Mouse (Mus musculus) MEL (cell line): ENCODE measurements at regions not wholly inside any gene's neighbourhood (a gene's known extent, or its start where the extent isn't known, plus 50 kb on each side); places are given as distances from the start of the nearest gene placed in this dataset.

Source experiments
- DNase-seq: peaks from one replicate; pipeline ENCODE4 v3.0.0; 2011; ENCODE audit warnings: low read depth, low spot score
- H3K27ac ChIP-seq: 2 replicates; pipeline ENCODE4 v1.5.1; 2012; ENCODE audit warnings: low read depth, mild to moderate bottlenecking, control low read depth, low read length, moderate library complexity; ENCODE audit not compliant: control insufficient read depth
- H3K27me3 ChIP-seq, 2 experiments: fragments of 150-350 bp in 1 of 2; sonication (generic) in 1 of 2; 2 replicates each; pipeline ENCODE4 v1.6.1; 2012; ENCODE audit warnings: low read length in 2 of 2, mild to moderate bottlenecking in 2 of 2, improper control_type of control experiment in 1 of 2, moderate library complexity in 1 of 2; ENCODE audit not compliant: insufficient read depth in 2 of 2, control insufficient read depth in 1 of 2
- H3K36me3 ChIP-seq, 2 experiments: 2 replicates each; pipeline ENCODE4 v1.6.1; 2012 to 2014; ENCODE audit warnings: low read length in 2 of 2, improper control_type of control experiment in 1 of 2, inconsistent platforms in 1 of 2, mild to moderate bottlenecking in 1 of 2; ENCODE audit not compliant: insufficient read depth in 2 of 2, control insufficient read depth in 1 of 2
- H3K4me1 ChIP-seq, 2 experiments: fragments of 150-350 bp in 1 of 2; sonication (generic) in 1 of 2; 2 replicates each; pipeline ENCODE4 v1.6.1; 2012; ENCODE audit warnings: low read length in 2 of 2, improper control_type of control experiment in 1 of 2, mild to moderate bottlenecking in 1 of 2; ENCODE audit not compliant: insufficient read depth in 2 of 2, control insufficient read depth in 1 of 2
- H3K4me3 ChIP-seq, 2 experiments: fragments of 150-350 bp in 1 of 2; sonication (generic) in 1 of 2; 2 replicates each; pipeline ENCODE4 v1.5.1; 2012; ENCODE audit warnings: low read depth in 2 of 2, low read length in 2 of 2, mild to moderate bottlenecking in 2 of 2, moderate library complexity in 2 of 2, control low read depth in 1 of 2, improper control_type of control experiment in 1 of 2; ENCODE audit not compliant: control insufficient read depth in 1 of 2, insufficient read depth in 1 of 2
- H3K79me2 ChIP-seq: 2 replicates; pipeline ENCODE4 v1.6.1; 2012; ENCODE audit warnings: mild to moderate bottlenecking, low read length, moderate library complexity; ENCODE audit not compliant: control insufficient read depth, poor library complexity, insufficient read depth
- H3K9ac ChIP-seq: 2 replicates; pipeline ENCODE4 v1.6.1; 2012; ENCODE audit warnings: low read depth, mild to moderate bottlenecking, control low read depth, low read length, moderate library complexity; ENCODE audit not compliant: control insufficient read depth, poor library complexity, severe bottlenecking
- H3K9me3 ChIP-seq: fragments of 150-350 bp; sonication (generic); replicated peaks from 2 replicates; pipeline ENCODE4 v1.6.1; 2012; ENCODE audit warnings: mild to moderate bottlenecking, low read length, improper control_type of control experiment, moderate library complexity; ENCODE audit not compliant: insufficient read depth
- CHD2 ChIP-seq: IDR thresholded peaks from 2 replicates; pipeline ENCODE4 v1.6.1; 2011; ENCODE audit warnings: low read length, improper control_type of control experiment
- CTCF ChIP-seq, 3 experiments: IDR thresholded peaks in 2 of 3; conservative IDR thresholded peaks in 1 of 3; 2 replicates each; pipeline ENCODE4 v1.5.1; 2011 to 2012; ENCODE audit warnings: low read length in 3 of 3, low read depth in 2 of 3, mild to moderate bottlenecking in 2 of 3, improper control_type of control experiment in 1 of 3, inconsistent platforms in 1 of 3, mixed read lengths in 1 of 3, moderate library complexity in 1 of 3; ENCODE audit not compliant: control insufficient read depth in 1 of 3, insufficient read depth in 1 of 3, poor library complexity in 1 of 3, severe bottlenecking in 1 of 3
- ELF1 ChIP-seq: IDR thresholded peaks from 2 replicates; pipeline ENCODE4 v1.6.1; 2014; ENCODE audit warnings: low read depth, mild to moderate bottlenecking, inconsistent platforms, low read length, improper control_type of control experiment, moderate library complexity
- EP300 ChIP-seq, 2 experiments: IDR thresholded peaks; 2 replicates each; pipeline ENCODE4 v1.6.1; 2011; ENCODE audit warnings: improper control_type of control experiment in 2 of 2, low read length in 2 of 2, low read depth in 1 of 2, mild to moderate bottlenecking in 1 of 2
- ETS1 ChIP-seq: IDR thresholded peaks from 2 replicates; pipeline ENCODE4 v1.6.1; 2012; ENCODE audit warnings: low read depth, mild to moderate bottlenecking, inconsistent platforms, low read length, improper control_type of control experiment, moderate library complexity
- GABPA ChIP-seq: IDR thresholded peaks from 2 replicates; pipeline ENCODE4 v1.6.1; 2012; ENCODE audit warnings: low read depth, mild to moderate bottlenecking, inconsistent platforms, low read length, improper control_type of control experiment, moderate library complexity
- JUND ChIP-seq: IDR thresholded peaks from 2 replicates; pipeline ENCODE4 v1.6.1; 2011; ENCODE audit warnings: low read depth, mild to moderate bottlenecking, improper control_type of control experiment, low read length
- MAFK ChIP-seq: IDR thresholded peaks from 2 replicates; pipeline ENCODE4 v1.6.1; 2011; ENCODE audit warnings: low read depth, mild to moderate bottlenecking, low read length, improper control_type of control experiment, borderline replicate concordance
- MAZ ChIP-seq: IDR thresholded peaks from 2 replicates; pipeline ENCODE4 v1.6.1; 2012; ENCODE audit warnings: low read depth, mild to moderate bottlenecking, inconsistent platforms, low read length, improper control_type of control experiment
- MEF2A ChIP-seq: IDR thresholded peaks from 2 replicates; pipeline ENCODE4 v1.6.1; 2014; ENCODE audit warnings: low read depth, mild to moderate bottlenecking, inconsistent platforms, low read length, improper control_type of control experiment; ENCODE audit not compliant: poor library complexity, insufficient replicate concordance, severe bottlenecking; ENCODE audit errors: extremely low read depth
- MXI1 ChIP-seq: IDR thresholded peaks from 2 replicates; pipeline ENCODE4 v1.6.1; 2011; ENCODE audit warnings: mild to moderate bottlenecking, low read depth, low read length, improper control_type of control experiment
- POLR2A ChIP-seq, 2 experiments: IDR thresholded peaks; 2 replicates each; pipeline ENCODE4 v1.6.1; 2011 to 2012; ENCODE audit warnings: low read length in 2 of 2, mild to moderate bottlenecking in 2 of 2, control low read depth in 1 of 2, improper control_type of control experiment in 1 of 2, low read depth in 1 of 2, moderate library complexity in 1 of 2; ENCODE audit not compliant: control insufficient read depth in 1 of 2, insufficient read depth in 1 of 2, poor library complexity in 1 of 2
- POLR2AphosphoS2 ChIP-seq: IDR thresholded peaks from 2 replicates; pipeline ENCODE4 v1.6.1; 2011; ENCODE audit warnings: low read length, improper control_type of control experiment
- POLR2AphosphoS5 ChIP-seq: IDR thresholded peaks from 2 replicates; pipeline ENCODE4 v1.6.1; 2012; ENCODE audit warnings: low read depth, borderline replicate concordance, mild to moderate bottlenecking, inconsistent platforms, low read length, moderate library complexity, mixed read lengths
- RCOR1 ChIP-seq: IDR thresholded peaks from 2 replicates; pipeline ENCODE4 v1.6.1; 2012; ENCODE audit warnings: low read depth, mild to moderate bottlenecking, inconsistent platforms, low read length, improper control_type of control experiment
- SIN3A ChIP-seq: IDR thresholded peaks from 2 replicates; pipeline ENCODE4 v1.6.1; 2012; ENCODE audit warnings: low read length, improper control_type of control experiment, inconsistent platforms
- TAL1 ChIP-seq: IDR thresholded peaks from 2 replicates; pipeline ENCODE4 v1.6.1; 2012; ENCODE audit warnings: mild to moderate bottlenecking, inconsistent platforms, low read length, moderate library complexity, mixed read lengths
- UBTF ChIP-seq: IDR thresholded peaks from 2 replicates; pipeline ENCODE4 v1.6.1; 2012; ENCODE audit warnings: low read depth, mild to moderate bottlenecking, inconsistent platforms, low read length, improper control_type of control experiment, moderate library complexity, borderline replicate concordance; ENCODE audit not compliant: insufficient read depth
- ZC3H11A ChIP-seq: IDR thresholded peaks from 2 replicates; pipeline ENCODE4 v1.6.1; 2012; ENCODE audit warnings: low read depth, mild to moderate bottlenecking, inconsistent platforms, low read length, improper control_type of control experiment
- ZKSCAN1 ChIP-seq: IDR thresholded peaks from 2 replicates; pipeline ENCODE4 v1.6.1; 2012; ENCODE audit warnings: low read depth, mild to moderate bottlenecking, inconsistent platforms, low read length, improper control_type of control experiment, moderate library complexity

- H3K36me3 ChIP-seq: no peaks in the 10 kb centered on the region
These were observed 492.2 kb upstream of the Adam5 start for GRCm38 (mm10) chr8:25316383-25316782.

GRCm38 (mm10) chr8:25311811-25312533 lies 487.8 kb upstream of the Adam5 start:
- H3K9ac ChIP-seq: no peak overlapping the region
- no peak for TF ChIP-seq ELF1
- TF ChIP-seq JUND: no peak
- TF ChIP-seq, all 39 proteins: peak for 0
- no peaks in the 10 kb centered on the region for H3K9me3 ChIP-seq
- H3K4me3 ChIP-seq: no peak overlapping the region
- no peaks in the 10 kb centered on the region for H3K36me3 ChIP-seq
- DNase-seq: no peak
- H3K27me3 ChIP-seq: peaks cover 1 to 2% of the 10 kb centered on the region in 2 experiments
- no peak overlapping the region for H3K27ac ChIP-seq
- peaks cover 0 to 2% of the 10 kb centered on the region in 2 experiments; a peak in 2 of 4 replicates for H3K4me1 ChIP-seq
- H3K79me2 ChIP-seq: no peaks in the 10 kb centered on the region

More at GRCm38 (mm10) chr8:25316383-25316782, 492.2 kb upstream of the Adam5 start:
- no peaks in the 10 kb centered on the region for H3K79me2 ChIP-seq
- H3K9me3 ChIP-seq: no peaks in the 10 kb centered on the region
- H3K27me3 ChIP-seq: peaks cover 2% of the 10 kb centered on the region in 2 experiments
- no peak overlapping the region for H3K4me3 ChIP-seq
- H3K9ac ChIP-seq: no peak overlapping the region
- no peaks in the 10 kb centered on the region for H3K4me1 ChIP-seq
- no peak for DNase-seq
- no peak for TF ChIP-seq EP300 (IDR thresholded peaks at IDR 0.05; ENCODE audit: low read depth in 1 of 2, low read length in 2 of 2)
- no peak for TF ChIP-seq CTCF (IDR thresholded peaks at IDR 0.05 in 2 of 3, conservative IDR thresholded peaks at IDR 0.05 in 1 of 3; ENCODE audit: control insufficient read depth in 1 of 3, insufficient read depth in 1 of 3, low read depth in 2 of 3, low read length in 3 of 3, poor library complexity in 1 of 3, severe bottlenecking in 1 of 3)
- TF ChIP-seq POLR2A (IDR thresholded peaks at IDR 0.05; ENCODE audit: control insufficient read depth in 1 of 2, insufficient read depth in 1 of 2, low read depth in 1 of 2, low read length in 2 of 2, poor library complexity in 1 of 2): no peak
- TF ChIP-seq UBTF: no peak
- TF ChIP-seq TAL1: no peak
- no peak for TF ChIP-seq POLR2AphosphoS5
- TF ChIP-seq MXI1: no peak
- no peak for TF ChIP-seq RCOR1
- no peak for TF ChIP-seq SIN3A
- TF ChIP-seq ETS1: no peak
- TF ChIP-seq POLR2AphosphoS2: no peak
- TF ChIP-seq GABPA: no peak
- TF ChIP-seq ZKSCAN1: no peak
- no peak for TF ChIP-seq MAZ
- TF ChIP-seq MEF2A: no peak
- TF ChIP-seq MAFK: no peak
- TF ChIP-seq ZC3H11A: no peak
- no peak for TF ChIP-seq CHD2
- no peak overlapping the region for H3K27ac ChIP-seq
